Mouse (Mus musculus) midbrain, embryonic 13.5 days (tissue): ENCODE data around the gene Pakap. TPM values are rescaled to one million over a fixed set of nuclear protein-coding genes. Genes with fewer than 3 reads are reported as not detected.

Experiments
- ATAC-seq: fragments of 200-750 bp; cut with Nextera tagmentation; 2 replicates; pipeline ENCODE4 v1.8.0; 2017; ENCODE audit warnings: mild to moderate bottlenecking, moderate TSS enrichment, moderate library complexity
- H3K27ac ChIP-seq: fragments of 300-500 bp; sonication (generic); 2 replicates; pipeline ENCODE4 v1.5.1; 2015; ENCODE audit warnings: inconsistent platforms, mild to moderate bottlenecking, moderate library complexity
- H3K27me3 ChIP-seq: fragments of 300-500 bp; sonication (generic); 2 replicates; pipeline ENCODE4 v1.6.1; 2015; ENCODE audit warnings: mild to moderate bottlenecking, inconsistent platforms
- H3K36me3 ChIP-seq: fragments of 300-500 bp; sonication (generic); 2 replicates; pipeline ENCODE4 v1.6.1; 2015; ENCODE audit warnings: mild to moderate bottlenecking, inconsistent platforms
- H3K4me1 ChIP-seq: fragments of 300-500 bp; sonication (generic); replicated peaks from 2 replicates; pipeline ENCODE4 v1.6.1; 2015; ENCODE audit warnings: inconsistent platforms
- H3K4me2 ChIP-seq: fragments of 300-500 bp; sonication (generic); replicated peaks from 2 replicates; pipeline ENCODE4 v1.6.1; 2015; ENCODE audit warnings: moderate library complexity, mild to moderate bottlenecking, inconsistent platforms
- H3K4me3 ChIP-seq: fragments of 300-500 bp; sonication (generic); replicated peaks from 2 replicates; pipeline ENCODE4 v1.5.1; 2015; ENCODE audit warnings: mild to moderate bottlenecking, inconsistent platforms
- H3K9ac ChIP-seq: fragments of 300-500 bp; sonication (generic); replicated peaks from 2 replicates; pipeline ENCODE4 v1.6.1; 2015; ENCODE audit warnings: mild to moderate bottlenecking, inconsistent platforms
- H3K9me3 ChIP-seq: fragments of 300-500 bp; sonication (generic); 2 replicates; pipeline ENCODE4 v1.6.1; 2016; ENCODE audit warnings: mild to moderate bottlenecking, inconsistent platforms
- WGBS: fragments of 180-500 bp; shearing (Covaris S2); methylation state at CpG from one replicate; pipeline ENCODE4 v1.1.7; 2015; 5-methylcytosine and 5-hydroxymethylcytosine counted together
- polyA plus RNA-seq: library from polyadenylated mRNA; unstranded; fragments of >200 nt; fragmentation: Nextera tagmentation; extraction: Ambion mirVana; gene quantifications from 2 replicates; pipeline ENCODE4 v1.2.1, GENCODE M21; 2015

The Pakap gene
- polyA plus RNA-seq, 1 experiment from 2014 or later, result 7.3 TPM

DNA sequence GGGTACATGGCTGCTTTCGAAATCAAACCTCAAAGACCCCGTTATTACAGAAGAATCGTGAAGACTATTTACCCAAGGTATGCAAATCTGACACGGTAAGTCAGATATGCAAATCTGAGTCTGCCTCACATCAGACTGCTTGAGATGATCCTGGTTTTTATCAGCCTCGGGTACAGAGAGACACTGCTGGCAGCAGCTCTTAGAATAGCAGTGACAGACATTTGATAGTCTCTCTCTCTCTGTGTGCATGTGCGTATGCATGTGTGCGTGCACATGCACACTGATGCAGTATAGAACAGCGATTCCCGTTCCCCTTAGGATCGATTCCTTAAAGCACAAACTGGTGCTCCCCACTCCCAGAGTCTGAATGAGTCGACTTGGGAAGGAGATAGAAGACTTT lies 8.1 kb downstream of the Pakap start:
- H3K4me1 ChIP-seq, result no peaks in the 10 kb centered on the region
- ATAC-seq, result no peak
- H3K27me3 ChIP-seq, result no peaks in the 10 kb centered on the region
- H3K9me3 ChIP-seq, result no peaks in the 10 kb centered on the region
- H3K4me3 ChIP-seq, result no peak overlapping the region
- H3K4me2 ChIP-seq, result no peak overlapping the region
- no peak overlapping the region for H3K9ac ChIP-seq
- WGBS, result 87% methylated on average over 11 of the region's 11 CpGs
- no peaks in the 10 kb centered on the region for H3K36me3 ChIP-seq
- no peak overlapping the region for H3K27ac ChIP-seq

DNA sequence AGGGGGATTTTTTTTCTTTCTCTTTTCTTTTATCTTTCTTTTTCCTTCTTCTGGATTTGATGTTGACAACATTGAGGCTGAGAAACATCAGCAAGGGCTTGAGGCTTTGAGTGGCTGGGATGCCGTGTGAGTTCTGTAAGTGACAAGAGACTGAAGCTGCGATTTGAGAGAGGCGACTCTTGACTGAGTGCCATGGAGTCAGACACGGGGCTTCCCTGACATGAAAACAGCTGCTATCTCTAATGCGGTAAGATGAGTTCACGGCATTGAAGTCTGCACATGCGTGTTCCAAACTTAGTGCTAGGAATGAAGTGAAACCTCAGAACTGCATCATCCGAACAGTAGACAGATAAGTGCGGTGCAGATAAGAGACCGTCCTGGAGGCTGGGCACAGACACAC lies 11.7 kb downstream of the Pakap start:
- H3K27ac ChIP-seq, result no peak overlapping the region
- WGBS, result 90% methylated on average over 10 of the region's 10 CpGs
- ATAC-seq, result no peak
- H3K4me2 ChIP-seq, result no peak overlapping the region
- no peaks in the 10 kb centered on the region; the same call in 1 of the 2 replicates for H3K9me3 ChIP-seq
- no peaks in the 10 kb centered on the region for H3K27me3 ChIP-seq
- H3K9ac ChIP-seq, result no peak overlapping the region
- H3K4me1 ChIP-seq, result no peaks in the 10 kb centered on the region
- no peak overlapping the region for H3K4me3 ChIP-seq
- H3K36me3 ChIP-seq, result no peaks in the 10 kb centered on the region

DNA sequence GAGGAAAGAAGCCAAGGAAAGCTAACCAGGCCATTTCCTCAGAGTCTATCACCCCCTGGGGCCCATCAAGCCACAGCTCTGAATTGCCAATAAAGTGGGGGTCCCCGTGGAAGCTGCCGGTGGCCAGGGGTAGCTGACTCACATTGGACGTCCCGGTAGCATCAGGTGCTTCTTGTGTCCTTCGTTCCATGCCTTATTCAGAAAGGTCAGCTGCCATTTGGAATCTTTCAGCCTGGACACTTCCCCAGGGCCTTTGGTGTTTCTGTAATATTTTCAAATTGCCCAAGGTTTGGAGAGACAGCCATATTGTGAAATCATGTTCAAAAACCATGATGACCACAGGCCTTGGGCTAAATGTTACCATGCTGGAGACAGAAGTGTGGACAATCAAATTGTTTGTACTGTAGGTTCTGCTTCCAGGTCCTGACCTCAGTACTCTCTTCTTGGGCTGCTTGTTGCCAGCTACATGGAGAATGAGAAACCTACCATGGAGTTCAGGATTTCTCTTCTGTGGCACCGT lies 17.4 kb downstream of the Pakap start:
- Histone ChIP-seq H3K4me3 (no peak overlapping the region), H3K27ac (no peak overlapping the region), H3K27me3 (no peaks in the 10 kb centered on the region), H3K9ac (no peak overlapping the region), H3K36me3 (no peaks in the 10 kb centered on the region), H3K9me3 (no peaks in the 10 kb centered on the region; the same call in 1 of the 2 replicates), H3K4me2 (no peak overlapping the region), H3K4me1 (no peaks in the 10 kb centered on the region)
- 95% methylated on average over 6 of the region's 6 CpGs for WGBS
- ATAC-seq, result no peak

DNA sequence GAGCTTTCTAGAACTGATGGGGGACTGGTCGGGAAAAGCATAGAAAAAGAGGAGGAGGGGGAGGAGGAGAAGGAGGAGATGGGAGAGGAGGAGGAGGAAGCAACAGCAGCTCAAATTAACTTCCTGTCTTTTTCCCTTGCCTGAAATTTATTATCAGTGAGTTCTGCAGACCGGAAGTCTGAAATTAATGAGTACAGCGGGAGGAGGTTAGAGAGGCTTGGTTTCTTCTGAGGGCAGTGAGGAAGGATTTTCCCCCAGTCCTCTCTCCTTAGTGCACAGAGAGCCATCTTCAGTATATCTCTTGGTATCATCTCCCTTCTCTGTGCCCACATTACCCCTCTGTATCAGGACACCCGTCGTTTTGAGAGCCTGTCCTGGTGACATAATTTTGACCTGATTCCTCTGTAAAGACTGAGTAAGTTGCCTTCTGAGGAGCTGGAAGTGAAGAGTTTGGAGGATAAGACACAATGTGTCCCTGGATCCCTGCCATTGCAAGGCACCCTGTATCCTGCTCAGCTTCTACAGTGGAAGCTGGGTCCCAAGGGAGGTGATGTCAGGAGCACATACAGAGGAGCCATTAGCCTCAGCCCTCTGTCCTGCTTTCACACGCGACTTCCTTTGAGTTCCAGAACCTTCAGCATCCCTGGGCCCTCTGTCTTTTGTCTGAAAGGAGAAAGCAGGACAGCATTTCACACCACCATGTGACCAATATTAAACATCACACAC lies 19.1 kb downstream of the Pakap start:
- H3K9me3 ChIP-seq, result no peaks in the 10 kb centered on the region; the same call in 1 of the 2 replicates
- H3K27me3 ChIP-seq, result no peaks in the 10 kb centered on the region
- no peak overlapping the region for H3K9ac ChIP-seq
- no peak overlapping the region for H3K27ac ChIP-seq
- no peaks in the 10 kb centered on the region for H3K4me1 ChIP-seq
- no peak overlapping the region for H3K4me2 ChIP-seq
- H3K36me3 ChIP-seq, result no peaks in the 10 kb centered on the region
- ATAC-seq, result no peak
- no peak overlapping the region for H3K4me3 ChIP-seq
- 92% methylated on average over 7 of the region's 7 CpGs for WGBS

- ATAC-seq, result no peak
These were observed 20.4 kb downstream of the Pakap start for GRCm38 (mm10) chr4:57588356-57588755.

GRCm38 (mm10) chr4:57592751-57593150 lies 24.8 kb downstream of the Pakap start:
- no peak for ATAC-seq
- WGBS, result 76% methylated on average over 4 of the region's 4 CpGs
- no peak overlapping the region for H3K9ac ChIP-seq

More at GRCm38 (mm10) chr4:57588356-57588755, 20.4 kb downstream of the Pakap start:
- Histone ChIP-seq H3K36me3 (no peaks in the 10 kb centered on the region), H3K4me2 (no peak overlapping the region), H3K27me3 (no peaks in the 10 kb centered on the region), H3K9ac (no peak overlapping the region), H3K4me3 (no peak overlapping the region), H3K9me3 (no peaks in the 10 kb centered on the region; the same call in 1 of the 2 replicates), H3K4me1 (no peaks in the 10 kb centered on the region), H3K27ac (no peak overlapping the region)
- 98% methylated on average over 1 of the region's 1 CpGs for WGBS

GRCm38 (mm10) chr4:57599946-57600345 lies 32.0 kb downstream of the Pakap start:
- H3K9ac ChIP-seq, result no peak overlapping the region
- H3K4me2 ChIP-seq, result no peak overlapping the region
- ATAC-seq, result no peak
- H3K4me1 ChIP-seq, result no peaks in the 10 kb centered on the region
- no peaks in the 10 kb centered on the region for H3K9me3 ChIP-seq
- no peak overlapping the region for H3K27ac ChIP-seq
- WGBS, result 94% methylated on average over 6 of the region's 6 CpGs
- no peaks in the 10 kb centered on the region for H3K36me3 ChIP-seq
- H3K27me3 ChIP-seq, result no peaks in the 10 kb centered on the region
- H3K4me3 ChIP-seq, result no peak overlapping the region

More at GRCm38 (mm10) chr4:57592751-57593150, 24.8 kb downstream of the Pakap start:
- H3K27me3 ChIP-seq, result no peaks in the 10 kb centered on the region
- no peaks in the 10 kb centered on the region for H3K36me3 ChIP-seq
- no peak overlapping the region for H3K4me2 ChIP-seq
- H3K4me1 ChIP-seq, result no peaks in the 10 kb centered on the region
- H3K4me3 ChIP-seq, result no peak overlapping the region
- H3K9me3 ChIP-seq, result no peaks in the 10 kb centered on the region
- no peak overlapping the region for H3K27ac ChIP-seq

- Histone ChIP-seq H3K4me1 (no peaks in the 10 kb centered on the region), H3K27ac (no peak overlapping the region), H3K27me3 (no peaks in the 10 kb centered on the region), H3K9ac (no peak overlapping the region), H3K4me2 (no peak overlapping the region), H3K36me3 (no peaks in the 10 kb centered on the region), H3K4me3 (no peak overlapping the region), H3K9me3 (no peaks in the 10 kb centered on the region)
- ATAC-seq, result no peak
- WGBS, result 94% methylated on average over 11 of the region's 11 CpGs
These were observed 32.9 kb downstream of the Pakap start for GRCm38 (mm10) chr4:57600685-57601457.

DNA sequence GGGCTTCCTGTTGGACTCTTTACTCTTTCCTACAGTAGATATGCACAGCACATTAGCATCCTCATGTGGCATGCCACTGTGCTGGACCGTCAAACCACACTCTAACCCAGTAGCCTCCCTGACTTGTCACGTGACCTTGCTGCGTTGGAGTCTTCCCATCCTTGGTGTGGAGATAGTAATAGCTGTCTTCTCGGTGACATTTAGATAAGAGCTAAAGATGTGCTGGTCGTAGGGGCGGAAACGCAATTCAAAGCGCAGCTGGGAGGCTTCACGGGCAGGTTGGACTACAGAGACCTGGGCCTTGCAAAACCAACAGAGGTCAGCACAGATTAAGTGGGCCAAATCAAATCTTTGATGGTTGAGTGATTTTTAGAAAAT lies 33.5 kb downstream of the Pakap start:
- Histone ChIP-seq H3K9me3 (no peaks in the 10 kb centered on the region), H3K27ac (no peak overlapping the region), H3K4me3 (no peak overlapping the region), H3K4me2 (no peak overlapping the region), H3K36me3 (no peaks in the 10 kb centered on the region), H3K27me3 (no peaks in the 10 kb centered on the region), H3K9ac (no peak overlapping the region), H3K4me1 (no peaks in the 10 kb centered on the region)
- ATAC-seq, result no peak
- 81% methylated on average over 9 of the region's 9 CpGs for WGBS

GRCm38 (mm10) chr4:57601903-57602617 lies 34.1 kb downstream of the Pakap start:
- WGBS, result 91% methylated on average over 10 of the region's 10 CpGs
- no peak for ATAC-seq
- H3K4me3 ChIP-seq, result no peak overlapping the region
- H3K27ac ChIP-seq, result no peak overlapping the region
- H3K9ac ChIP-seq, result no peak overlapping the region
- H3K4me1 ChIP-seq, result no peaks in the 10 kb centered on the region
- no peaks in the 10 kb centered on the region for H3K36me3 ChIP-seq
- H3K27me3 ChIP-seq, result no peaks in the 10 kb centered on the region
- H3K9me3 ChIP-seq, result no peaks in the 10 kb centered on the region
- H3K4me2 ChIP-seq, result no peak overlapping the region

GRCm38 (mm10) chr4:57606258-57606657 lies 38.3 kb downstream of the Pakap start:
- H3K4me3 ChIP-seq, result no peak overlapping the region
- H3K27ac ChIP-seq, result no peak overlapping the region
- no peak for ATAC-seq
- no peak overlapping the region for H3K9ac ChIP-seq
- WGBS, result 87% methylated on average over 3 of the region's 3 CpGs
- no peak overlapping the region for H3K4me2 ChIP-seq
- no peaks in the 10 kb centered on the region for H3K9me3 ChIP-seq
- H3K4me1 ChIP-seq, result no peaks in the 10 kb centered on the region
- H3K36me3 ChIP-seq, result no peaks in the 10 kb centered on the region
- no peaks in the 10 kb centered on the region for H3K27me3 ChIP-seq
